Mouse (Mus musculus) myocyte (in vitro differentiated cells): ENCODE measurements around the gene Prkaa1.

Experiments
- CEBPB ChIP-seq: IDR thresholded peaks from 2 replicates; pipeline ENCODE4 v1.6.1; 2011; ENCODE audit warnings: mild to moderate bottlenecking, moderate library complexity; ENCODE audit not compliant: poor library complexity, insufficient read depth, severe bottlenecking
- E2F4 ChIP-seq: IDR thresholded peaks from one replicate; pipeline ENCODE4 v1.6.1; 2011; ENCODE audit warnings: mild to moderate bottlenecking, control low read depth, moderate library complexity; ENCODE audit not compliant: insufficient read depth
- MAX ChIP-seq: IDR thresholded peaks from one replicate; pipeline ENCODE4 v1.6.1; 2011; ENCODE audit warnings: low read depth, mild to moderate bottlenecking, control low read depth
- MYOD1 ChIP-seq, 3 experiments: IDR thresholded peaks; one replicate each; pipeline ENCODE4 v1.6.1; 2011; ENCODE audit warnings: control low read depth in 2 of 3, low read depth in 2 of 3, mild to moderate bottlenecking in 2 of 3, moderate library complexity in 1 of 3; ENCODE audit not compliant: insufficient read length in 2 of 3, control insufficient read depth in 1 of 3
- POLR2A ChIP-seq: IDR thresholded peaks from one replicate; pipeline ENCODE4 v1.6.1; 2011; ENCODE audit warnings: low read depth, mild to moderate bottlenecking, control low read depth, moderate library complexity; ENCODE audit not compliant: insufficient read length
- POLR2AphosphoS2 ChIP-seq: IDR thresholded peaks from one replicate; pipeline ENCODE4 v1.6.1; 2011; ENCODE audit warnings: low read depth, control low read depth; ENCODE audit not compliant: insufficient read length
- SRF ChIP-seq: IDR thresholded peaks from one replicate; pipeline ENCODE4 v1.6.1; 2011; ENCODE audit warnings: low read depth; ENCODE audit not compliant: control insufficient read depth, insufficient read length
- TCF12 ChIP-seq: IDR thresholded peaks from one replicate; pipeline ENCODE4 v1.6.1; 2011; ENCODE audit warnings: mild to moderate bottlenecking, control low read depth; ENCODE audit not compliant: poor library complexity, insufficient read depth, severe bottlenecking
- TCF3 ChIP-seq: IDR thresholded peaks from one replicate; pipeline ENCODE4 v1.6.1; 2011; ENCODE audit warnings: low read depth, control low read depth; ENCODE audit not compliant: insufficient read length
- USF1 ChIP-seq: IDR thresholded peaks from one replicate; pipeline ENCODE4 v1.6.1; 2011; ENCODE audit warnings: low read depth, mild to moderate bottlenecking, control low read depth, moderate library complexity

- TF ChIP-seq TCF12 (no peak), MAX (no peak), POLR2A (no peak), SRF (no peak), E2F4 (no peak), MYOD1 (IDR thresholded peaks at IDR 0.05; ENCODE audit: control insufficient read depth in 1 of 3, insufficient read length in 2 of 3, low read depth in 2 of 3) (no peak), POLR2AphosphoS2 (no peak), USF1 (no peak), TCF3 (no peak), CEBPB (no peak)
These were observed 8.6 kb upstream of the Prkaa1 start for GRCm38 (mm10) chr15:5134945-5135483.
